Mouse (Mus musculus) heart, adult 2 months (tissue): ENCODE measurements around the gene Otop2. TPM values are rescaled to one million over a fixed set of nuclear protein-coding genes. Genes with fewer than 3 reads are reported as not detected.
A peak's percentile ranks its signal among the peaks of the same experiment; 100 is the strongest.

Source experiments
- DNase-seq, 2 experiments: peaks; one replicate each; pipeline ENCODE4 v3.0.0; 2021
- H3K27ac ChIP-seq: fragments of 200-600 bp; 2 replicates; pipeline ENCODE4 v1.8.1; 2022
- H3K27me3 ChIP-seq: fragments of 200-500 bp; 2 replicates; pipeline ENCODE4 v1.6.1; 2012; ENCODE audit warnings: mild to moderate bottlenecking, low read length, inconsistent platforms, mixed read lengths; ENCODE audit not compliant: control insufficient read depth, insufficient read depth
- H3K36me3 ChIP-seq: fragments of 200-500 bp; 2 replicates; pipeline ENCODE4 v1.6.1; 2012; ENCODE audit warnings: low read length, inconsistent platforms; ENCODE audit not compliant: control insufficient read depth, insufficient read depth
- H3K4me1 ChIP-seq: fragments of 200-500 bp; 2 replicates; pipeline ENCODE4 v1.6.1; 2011; ENCODE audit warnings: low read length; ENCODE audit not compliant: control insufficient read depth, insufficient read depth
- H3K4me3 ChIP-seq: fragments of 200-600 bp; 2 replicates; pipeline ENCODE4 v1.8.1; 2022
- H3K79me2 ChIP-seq: fragments of 200-500 bp; replicated peaks from 2 replicates; pipeline ENCODE4 v1.6.1; 2012; ENCODE audit warnings: mild to moderate bottlenecking, inconsistent platforms, low read length, moderate library complexity, mixed read lengths; ENCODE audit not compliant: control insufficient read depth, insufficient read depth
- H3K9ac ChIP-seq: fragments of 200-500 bp; 2 replicates; pipeline ENCODE4 v1.6.1; 2012; ENCODE audit warnings: low read depth, mild to moderate bottlenecking, control low read depth, inconsistent platforms, low read length, mixed read lengths
- CTCF ChIP-seq: fragments of 200-600 bp; IDR thresholded peaks from 2 replicates; pipeline ENCODE4 v1.8.1; 2022; ENCODE audit warnings: antibody characterized with exemption, mild to moderate bottlenecking, moderate library complexity
- EP300 ChIP-seq: fragments of 200-500 bp; IDR thresholded peaks from 2 replicates; pipeline ENCODE4 v1.6.1; 2011; ENCODE audit warnings: low read depth, low read length, control low read depth; ENCODE audit not compliant: insufficient read depth
- POLR2A ChIP-seq: fragments of 200-500 bp; IDR thresholded peaks from 2 replicates; pipeline ENCODE4 v1.6.1; 2011; ENCODE audit warnings: mild to moderate bottlenecking, low read depth, low read length, control low read depth; ENCODE audit not compliant: insufficient read depth
- WGBS: fragments of 180-500 bp; shearing (Covaris S2); methylation state at CpG from one replicate; pipeline ENCODE4 v1.1.7; 2018; 5-methylcytosine and 5-hydroxymethylcytosine counted together
- intact Hi-C: fragments of 180-260 bp; cut with DNase I; formaldehyde crosslinking; loops from one replicate; pipeline ENCODE4 v1.15.1; 2025
- polyA plus RNA-seq: library from polyadenylated mRNA; depleted of rRNA; stranded (reverse); fragments of >200 nt; gene quantifications from 2 replicates; pipeline ENCODE4 v1.2.3, GENCODE M21; 2012
- total RNA-seq, 2 experiments: library from RNA; stranded (reverse); gene quantifications; 2 replicates each; pipeline ENCODE4 v1.2.3; 2021

The Otop2 gene
- total and polyA plus RNA-seq, 3 experiments, result not detected

GRCm38 (mm10) chr11:115277604-115277975, 29.4 kb upstream of the Otop2 start:
- Histone ChIP-seq H3K9ac (peak overlapping the region; percentile 67), H3K36me3 (no peaks in the 10 kb centered on the region), H3K4me1 (peaks cover 1% of the 10 kb centered on the region), H3K4me3 (peak overlapping the region; percentile 66), H3K27me3 (no peaks in the 10 kb centered on the region), H3K27ac (peak overlapping the region; percentile 90), H3K79me2 (no peaks in the 10 kb centered on the region)
- TF ChIP-seq POLR2A, result no peak
- no peak for TF ChIP-seq CTCF
- no peak for TF ChIP-seq EP300
- WGBS, result 18% methylated on average over 7 of the region's 7 CpGs
- intact Hi-C loops, result loop anchor here (5.0 kb wide), 1 partner anchor 135 kb away; no protein-coding TSS in a partner anchor
- DNase-seq, result no peak

DNA sequence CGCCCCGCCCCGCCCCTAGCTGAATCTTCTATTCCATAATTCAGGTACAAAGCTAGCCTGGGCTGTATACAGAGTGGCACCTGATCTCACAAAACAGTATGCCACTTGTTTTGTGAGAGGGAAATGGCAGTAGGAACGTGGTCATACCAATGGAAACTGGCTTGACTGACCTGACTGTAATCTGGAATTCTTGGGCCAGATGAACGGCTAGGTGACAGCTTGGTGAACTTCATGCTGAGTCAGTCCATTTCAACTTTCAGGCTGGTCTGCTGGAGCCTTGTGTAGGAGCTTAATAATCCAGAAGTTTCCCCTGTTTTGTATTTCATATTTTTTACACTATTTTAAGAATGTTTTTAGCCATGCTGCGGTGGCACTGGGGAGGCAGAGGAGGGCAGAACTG, 28.8 kb upstream of the Otop2 start:
- Histone ChIP-seq H3K4me3 (no peak overlapping the region), H3K27ac (no peak overlapping the region), H3K79me2 (no peaks in the 10 kb centered on the region), H3K4me1 (peaks cover 1% of the 10 kb centered on the region), H3K36me3 (no peaks in the 10 kb centered on the region), H3K27me3 (no peaks in the 10 kb centered on the region), H3K9ac (no peak overlapping the region)
- intact Hi-C loops, result loop anchor here (5.0 kb wide), 1 partner anchor 134 kb away; no protein-coding TSS in a partner anchor
- no peak for TF ChIP-seq POLR2A
- DNase-seq, result no peak
- WGBS, result 77% methylated on average over 6 of the region's 6 CpGs

DNA sequence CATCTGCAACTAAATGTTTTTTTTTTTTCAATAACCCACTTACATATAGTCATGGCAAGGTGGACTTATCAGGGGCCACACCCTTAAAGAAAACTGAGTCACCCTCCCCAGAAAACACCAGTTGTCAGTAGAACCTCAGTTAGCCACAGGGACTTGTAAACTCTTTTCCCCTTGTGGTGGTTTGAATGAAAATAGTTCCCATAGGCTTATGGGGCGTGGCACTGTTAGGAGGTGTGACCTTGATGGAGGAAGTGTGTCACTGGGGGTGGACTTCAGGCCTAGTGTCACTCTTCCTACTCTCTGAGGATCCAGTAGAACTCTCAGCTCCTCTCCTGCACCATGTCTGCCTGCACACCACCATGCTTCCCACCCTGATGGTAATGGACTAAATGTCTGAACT, 27.2 kb upstream of the Otop2 start:
- no peak overlapping the region for H3K27ac ChIP-seq
- H3K4me1 ChIP-seq, result peaks cover 1% of the 10 kb centered on the region
- no peaks in the 10 kb centered on the region for H3K36me3 ChIP-seq
- 87% methylated on average over 1 of the region's 1 CpGs for WGBS
- no peaks in the 10 kb centered on the region for H3K79me2 ChIP-seq
- no peak overlapping the region for H3K9ac ChIP-seq
- DNase-seq, result no peak
- no peak overlapping the region for H3K4me3 ChIP-seq
- no peaks in the 10 kb centered on the region for H3K27me3 ChIP-seq
- intact Hi-C loops, result loop anchor here (5.0 kb wide), 1 partner anchor 133 kb away; no protein-coding TSS in a partner anchor
- TF ChIP-seq EP300 (no peak), POLR2A (no peak), CTCF (no peak)

DNA sequence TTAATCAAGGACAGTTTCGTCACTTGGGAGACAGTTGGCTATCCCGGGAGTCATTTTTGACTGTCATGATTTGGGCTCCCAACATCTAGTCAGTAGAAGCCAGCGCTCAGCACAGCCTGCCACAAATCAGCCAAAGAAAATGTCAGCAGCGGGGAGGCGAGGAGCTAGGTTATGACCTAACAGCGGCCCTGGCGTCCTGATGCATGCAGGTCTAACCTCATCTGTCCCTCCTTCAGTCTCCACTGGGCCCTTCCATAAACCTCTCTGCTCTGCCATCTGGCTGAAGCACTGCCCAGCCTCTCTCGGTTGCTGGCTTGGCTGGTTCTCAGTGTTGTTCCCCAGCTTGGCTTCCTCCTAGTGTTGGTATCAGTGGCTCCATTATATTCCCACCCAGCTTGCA, 24.7 kb upstream of the Otop2 start:
- intact Hi-C loops, result no loop called here
- DNase-seq, result peak; percentile 52 to 65
- Histone ChIP-seq H3K36me3 (no peaks in the 10 kb centered on the region), H3K27ac (peak overlapping the region; percentile 33), H3K27me3 (no peaks in the 10 kb centered on the region), H3K9ac (no peak overlapping the region), H3K79me2 (no peaks in the 10 kb centered on the region), H3K4me3 (no peak overlapping the region), H3K4me1 (peaks cover 1% of the 10 kb centered on the region)
- 59% methylated on average over 8 of the region's 8 CpGs for WGBS
- no peak for TF ChIP-seq EP300
- TF ChIP-seq CTCF, result no peak
- no peak for TF ChIP-seq POLR2A

DNA sequence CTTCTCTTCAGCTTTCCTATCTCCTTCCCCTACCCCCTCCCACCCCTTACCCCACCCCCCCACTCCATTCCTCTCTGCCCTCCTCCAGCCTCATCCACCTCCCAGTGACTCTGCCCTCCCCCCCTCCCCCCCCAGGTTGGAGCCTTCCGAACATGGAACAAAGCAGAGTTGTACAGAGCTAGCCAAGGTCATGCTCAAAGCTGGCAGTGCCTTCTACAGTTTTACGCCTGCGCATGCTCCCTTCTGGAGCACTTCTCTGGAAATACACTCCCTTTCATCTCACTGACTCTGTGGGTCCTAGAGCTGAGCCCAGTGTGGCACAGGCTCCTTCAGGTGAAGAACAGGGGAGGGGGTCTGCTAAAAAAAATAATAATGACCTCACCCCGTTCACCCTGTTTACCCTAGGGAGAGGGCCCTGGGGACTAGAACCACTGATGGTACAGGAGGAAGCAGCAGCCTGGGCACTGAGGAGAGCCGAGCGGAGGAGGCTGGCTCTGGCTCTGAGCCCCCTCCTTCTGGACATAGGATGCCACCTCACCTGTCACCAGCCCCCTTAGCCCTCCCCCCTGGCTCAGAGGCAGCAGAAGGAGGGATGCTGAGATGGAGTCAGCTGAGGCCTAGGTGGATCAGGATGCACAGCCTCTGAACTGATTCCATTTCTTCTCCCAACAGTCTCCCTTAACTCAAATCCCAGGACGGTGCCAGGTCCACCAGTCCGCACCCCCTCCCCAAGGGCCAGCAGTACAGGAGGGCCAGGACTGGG, 24.1 kb upstream of the Otop2 start:
- intact Hi-C loops, result no loop called here
- no peak overlapping the region for H3K9ac ChIP-seq
- peaks cover under 1% of the 10 kb centered on the region for H3K4me1 ChIP-seq
- peak in 1 of 2 experiments; percentile 22 for DNase-seq
- H3K27ac ChIP-seq, result no peak overlapping the region; the same call in none of the 2 replicates
- H3K36me3 ChIP-seq, result no peaks in the 10 kb centered on the region
- no peaks in the 10 kb centered on the region for H3K79me2 ChIP-seq
- no peak for TF ChIP-seq EP300
- no peak for TF ChIP-seq CTCF
- WGBS, result 76% methylated on average over 8 of the region's 8 CpGs
- no peaks in the 10 kb centered on the region for H3K27me3 ChIP-seq
- H3K4me3 ChIP-seq, result no peak overlapping the region

DNA sequence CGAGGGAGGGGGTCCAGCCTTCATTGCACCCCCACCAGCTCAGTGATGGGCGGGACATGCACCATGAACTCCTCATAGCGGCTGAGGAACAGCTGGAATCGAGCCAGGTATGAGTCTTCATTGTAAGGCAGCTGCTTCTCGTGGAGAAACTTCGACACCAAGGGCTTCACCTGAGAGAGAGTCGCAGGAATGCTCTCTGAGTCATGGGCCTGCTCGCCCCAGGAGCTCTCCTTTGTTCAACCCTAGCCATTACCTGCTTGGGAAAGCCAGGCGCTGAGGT, 23.5 kb upstream of the Otop2 start:
- WGBS, result 82% methylated on average over 9 of the region's 9 CpGs
- Histone ChIP-seq H3K4me3 (no peak overlapping the region), H3K36me3 (no peaks in the 10 kb centered on the region), H3K27me3 (no peaks in the 10 kb centered on the region), H3K9ac (no peak overlapping the region), H3K4me1 (peaks cover 1% of the 10 kb centered on the region), H3K27ac (no peak overlapping the region), H3K79me2 (no peaks in the 10 kb centered on the region)
- TF ChIP-seq POLR2A (no peak), EP300 (no peak), CTCF (no peak)
- DNase-seq, result peak in 1 of 2 experiments; percentile 15
- intact Hi-C loops, result no loop called here
